Mouse (Mus musculus) left cerebral cortex, postnatal 10 days (tissue): ENCODE measurements around the gene N4bp2l1. TPM values are rescaled to one million over a fixed set of nuclear protein-coding genes. Genes with fewer than 3 reads are reported as not detected.

Experiments
- DNase-seq, 2 experiments: peaks; one replicate each; pipeline ENCODE4 v3.0.0; 2021 to 2022; ENCODE audit warnings: low spot score in 2 of 2, mixed read lengths in 1 of 2; ENCODE audit errors: extremely low spot score in 1 of 2
- intact Hi-C: fragments of 180-260 bp; cut with DNase I; formaldehyde crosslinking; loops from one replicate; pipeline ENCODE4 v1.15.1; 2025
- total RNA-seq, 2 experiments: library from RNA; stranded (reverse); gene quantifications; 2 replicates each; pipeline ENCODE4 v1.2.3; 2021

Gene N4bp2l1
- total RNA-seq, 2 experiments from 2014 or later = 30.7 to 33.6 TPM

DNA sequence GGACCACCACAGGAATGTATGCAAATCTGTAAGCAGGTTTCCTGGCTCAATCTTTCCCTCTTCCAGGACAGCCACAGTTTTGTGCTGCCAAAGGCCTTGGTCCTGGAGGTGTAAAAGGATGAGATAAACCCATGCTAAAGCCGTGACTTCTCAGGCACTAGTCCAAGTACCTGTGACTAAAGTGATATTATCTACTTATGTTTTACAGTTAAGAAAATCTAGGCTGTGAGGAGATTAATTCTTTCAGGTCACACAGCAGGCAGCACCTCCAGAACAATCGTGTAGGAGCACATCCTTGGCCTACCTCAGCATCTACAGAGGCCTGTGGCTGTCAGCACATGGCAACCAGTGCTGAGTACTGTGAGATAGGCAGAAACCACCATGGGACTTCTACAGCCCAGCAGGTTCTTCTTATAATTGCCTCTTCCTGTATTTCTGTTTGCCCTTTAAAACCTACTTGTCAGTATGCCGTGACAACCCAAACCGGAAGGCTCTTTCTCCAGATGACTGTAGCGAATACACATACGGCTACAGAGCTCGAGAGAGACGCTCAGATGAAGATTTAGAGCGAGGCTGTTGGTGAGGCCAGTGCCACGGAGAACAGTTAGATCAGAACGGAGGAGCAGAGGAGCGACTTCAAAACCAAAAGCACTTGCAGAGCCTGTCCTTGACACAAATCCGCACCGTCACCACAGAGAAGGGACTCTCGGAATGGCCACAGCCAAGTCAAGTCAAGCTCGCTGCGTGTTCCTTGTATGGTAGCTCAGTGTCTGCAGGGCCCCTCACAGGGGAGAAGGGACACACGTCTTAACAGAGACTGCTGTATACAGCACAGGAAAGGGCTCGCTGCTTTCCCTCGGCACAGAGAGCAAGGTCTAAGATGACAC, 3.8 kb upstream of the N4bp2l1 start:
- intact Hi-C loops = no loop called here
- DNase-seq = no peak

DNA sequence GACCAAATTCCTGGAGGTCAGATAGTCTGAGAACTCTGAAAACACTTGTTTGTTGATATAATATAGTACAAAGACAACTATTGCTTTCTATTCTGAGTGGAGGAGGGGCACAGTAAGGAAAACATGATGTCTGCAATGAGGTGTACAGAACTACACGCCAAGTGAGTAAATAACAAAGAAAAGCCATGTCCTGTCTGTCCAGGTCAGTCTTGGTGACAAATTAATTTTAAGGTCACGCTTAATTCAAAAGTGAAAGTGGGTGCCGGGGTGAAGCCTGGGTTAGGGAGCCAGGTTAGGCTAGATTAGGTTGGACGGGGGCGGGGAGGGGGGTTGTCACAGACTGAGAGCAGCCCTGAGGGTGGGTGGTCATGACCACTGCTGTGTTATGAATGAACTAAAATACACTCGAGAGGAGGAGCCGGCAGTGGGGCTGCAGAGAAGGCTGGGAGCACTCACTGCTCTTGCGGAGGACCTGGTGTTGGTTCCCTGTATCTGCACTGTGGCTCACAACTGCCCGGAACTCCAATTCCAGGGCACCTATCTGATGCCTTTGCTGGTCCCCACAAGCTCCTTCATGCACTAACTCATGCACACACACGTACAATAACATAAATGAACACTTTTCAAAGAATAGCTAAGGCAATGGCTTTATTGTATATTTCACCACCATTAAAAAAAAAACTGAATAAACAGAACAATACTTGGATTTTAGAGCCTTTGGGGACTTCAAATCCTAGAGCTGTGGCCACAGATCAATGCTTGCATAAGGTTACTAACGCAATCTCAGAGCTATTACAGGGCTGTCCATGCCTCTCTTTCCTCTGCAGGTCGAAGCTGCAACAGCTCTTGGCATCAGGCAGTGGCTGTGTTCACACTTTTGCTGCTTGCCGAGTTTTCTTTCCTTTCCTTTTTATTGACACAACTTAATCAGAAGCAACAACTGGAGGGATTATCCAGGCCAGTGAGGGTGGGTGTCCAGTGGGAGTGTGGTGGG, 2.6 kb upstream of the N4bp2l1 start:
- no peak for DNase-seq
- intact Hi-C loops = no loop called here

DNA sequence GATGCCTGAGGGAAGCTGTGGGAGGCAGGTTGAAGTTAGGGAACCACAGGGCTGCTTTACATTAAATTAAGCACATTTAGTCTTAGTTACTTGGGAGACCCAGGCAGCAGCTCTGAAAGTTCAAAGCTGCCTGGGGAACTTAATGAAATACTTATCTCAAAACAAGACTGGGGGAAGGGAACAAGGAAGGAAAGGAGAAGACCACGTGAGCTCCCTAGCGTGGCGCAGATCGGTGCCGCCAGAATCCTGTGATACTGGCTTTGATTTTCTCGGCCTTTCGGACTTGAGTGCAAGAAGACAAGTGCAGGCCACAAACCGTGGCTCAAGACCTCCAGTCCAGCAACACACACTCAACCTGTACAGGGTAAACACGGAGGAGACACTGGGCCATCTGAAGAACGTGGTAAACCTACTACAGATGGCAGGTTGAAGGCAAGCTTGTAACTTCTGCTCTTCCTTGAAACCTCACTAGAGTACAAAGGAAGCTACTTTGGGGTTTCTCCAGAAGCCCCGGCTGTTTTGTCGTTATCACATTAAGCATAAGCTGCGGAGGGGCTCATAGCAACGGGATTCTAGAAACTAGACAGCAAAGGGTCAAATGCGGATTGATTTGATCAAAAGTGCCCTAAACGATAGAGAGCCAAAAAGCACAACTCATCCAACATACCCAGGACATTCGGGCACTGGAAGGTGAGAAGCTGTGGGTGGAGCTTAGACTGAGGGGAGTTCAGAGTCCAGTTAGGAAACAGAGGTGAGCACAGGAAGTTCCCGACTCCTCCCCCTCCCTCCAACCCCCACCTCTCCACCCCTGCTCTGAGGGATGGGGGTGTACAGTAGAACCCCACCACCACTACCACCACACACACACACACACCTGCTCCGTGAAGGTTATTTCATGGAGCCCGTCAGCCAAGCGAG, 1.5 kb upstream of the N4bp2l1 start:
- intact Hi-C loops = no loop called here
- DNase-seq = no peak

DNA sequence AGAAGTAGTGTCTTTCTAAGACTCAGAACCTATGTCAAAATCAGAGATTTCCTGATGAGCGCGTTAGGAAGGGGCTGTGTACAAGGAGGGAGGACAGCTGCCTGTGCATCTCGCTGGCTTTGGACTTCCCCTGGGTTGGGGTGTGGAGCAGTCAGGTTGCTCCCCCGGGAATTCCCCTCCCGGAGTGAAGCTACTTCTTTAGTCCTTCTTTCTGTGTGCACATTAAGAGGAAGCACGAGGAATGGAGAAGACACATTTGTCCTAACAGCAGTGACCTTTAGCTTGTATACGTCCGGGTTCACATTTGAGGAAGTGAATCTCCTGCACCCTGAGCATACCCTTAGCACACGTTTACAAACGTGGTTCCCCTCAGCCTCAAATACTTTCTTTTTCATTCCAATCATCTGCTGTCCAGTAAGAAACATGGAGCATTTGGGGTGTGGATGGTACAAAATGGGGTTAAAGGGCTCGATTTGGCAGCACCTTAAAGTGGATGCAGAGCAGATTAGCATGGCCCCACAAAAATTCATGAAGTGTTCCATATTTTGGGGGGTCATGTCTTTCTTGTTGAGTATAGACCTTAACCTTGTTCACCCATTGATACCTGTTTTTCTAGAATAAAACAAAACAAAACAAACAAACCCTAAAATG, 1.5 kb downstream of the N4bp2l1 start:
- intact Hi-C loops = no loop called here
- DNase-seq = no peak

DNA sequence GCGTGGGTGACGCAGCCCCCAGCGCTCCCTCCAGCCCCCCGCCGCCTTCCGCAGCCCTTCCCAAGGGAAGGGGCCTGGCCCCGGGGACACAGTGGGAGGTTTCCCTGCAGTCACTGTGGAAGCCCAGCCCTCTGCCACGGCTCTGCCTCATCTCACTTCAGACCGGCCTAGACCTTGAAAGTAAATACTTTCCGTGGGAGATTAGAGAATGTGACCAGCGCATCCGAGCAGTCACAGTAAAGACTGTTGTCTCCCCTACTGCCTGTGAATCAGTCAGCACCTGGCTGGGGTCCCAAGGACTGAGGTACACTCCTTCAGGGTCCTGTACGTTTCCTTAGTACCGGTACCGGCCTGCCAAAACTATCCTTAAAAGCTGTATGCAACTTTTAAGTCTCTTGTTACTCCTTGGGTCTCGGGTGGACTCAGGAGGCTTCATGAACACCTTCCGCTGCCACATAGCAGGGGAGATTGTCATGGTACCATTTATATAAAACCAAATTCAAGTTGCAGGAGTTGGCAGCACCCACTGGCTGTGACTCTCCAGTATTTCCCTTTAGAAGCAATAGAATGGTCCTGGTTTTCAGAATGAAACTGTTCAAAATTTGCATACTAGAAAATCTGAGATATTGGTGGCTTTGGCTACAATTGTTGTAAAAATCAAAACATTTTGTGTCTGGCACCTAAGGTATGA, 2.2 kb downstream of the N4bp2l1 start:
- peak in 1 of 2 experiments; percentile 65 for DNase-seq
- intact Hi-C loops = no loop called here

DNA sequence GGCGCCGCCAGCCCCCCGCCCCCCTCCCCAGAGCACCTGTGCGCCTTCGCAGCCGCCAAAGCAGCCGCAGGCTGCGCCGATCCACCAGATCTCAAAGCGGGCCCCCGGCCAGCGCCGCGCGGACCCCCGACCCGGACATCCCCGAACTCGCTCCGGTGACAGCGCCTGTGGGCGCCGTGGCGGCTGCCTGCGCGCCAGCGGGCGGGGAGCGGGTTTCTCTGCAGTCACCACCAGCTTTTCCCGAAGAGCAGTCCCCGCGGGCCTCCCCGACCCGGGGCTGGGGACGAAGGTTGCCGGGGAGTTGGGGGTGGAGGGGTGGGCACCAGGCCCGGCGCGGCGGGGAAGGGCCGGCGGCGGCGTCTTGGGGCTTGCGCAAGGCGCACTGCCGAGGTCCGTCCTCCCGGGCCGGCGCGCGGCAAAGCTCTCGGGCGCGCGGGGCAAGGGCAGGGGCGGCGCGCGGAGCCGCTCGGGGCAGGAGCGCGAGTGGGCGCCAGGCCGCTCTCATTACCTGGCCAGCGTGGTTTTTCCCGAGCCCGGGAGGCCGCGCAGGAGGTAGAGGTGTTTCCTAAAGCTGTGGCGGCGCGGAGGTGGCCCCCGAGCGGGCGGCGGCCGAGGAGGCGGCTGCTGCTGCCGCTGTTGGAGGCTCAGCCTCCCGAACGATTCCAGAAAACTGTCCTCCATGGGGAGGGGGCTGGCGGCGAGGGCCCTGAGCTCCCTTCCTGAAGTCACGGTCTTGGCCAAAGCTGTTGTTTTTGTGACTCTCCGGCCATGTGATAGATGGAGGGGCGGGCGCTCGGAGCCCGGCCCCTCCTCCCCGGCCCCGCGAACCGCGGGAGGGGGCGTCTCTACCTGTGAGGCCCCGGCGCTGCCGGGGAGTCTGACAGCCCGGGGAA, 3.0 kb downstream of the N4bp2l1 start:
- DNase-seq = peak; percentile 38 to 66
- intact Hi-C loops = no loop called here

DNA sequence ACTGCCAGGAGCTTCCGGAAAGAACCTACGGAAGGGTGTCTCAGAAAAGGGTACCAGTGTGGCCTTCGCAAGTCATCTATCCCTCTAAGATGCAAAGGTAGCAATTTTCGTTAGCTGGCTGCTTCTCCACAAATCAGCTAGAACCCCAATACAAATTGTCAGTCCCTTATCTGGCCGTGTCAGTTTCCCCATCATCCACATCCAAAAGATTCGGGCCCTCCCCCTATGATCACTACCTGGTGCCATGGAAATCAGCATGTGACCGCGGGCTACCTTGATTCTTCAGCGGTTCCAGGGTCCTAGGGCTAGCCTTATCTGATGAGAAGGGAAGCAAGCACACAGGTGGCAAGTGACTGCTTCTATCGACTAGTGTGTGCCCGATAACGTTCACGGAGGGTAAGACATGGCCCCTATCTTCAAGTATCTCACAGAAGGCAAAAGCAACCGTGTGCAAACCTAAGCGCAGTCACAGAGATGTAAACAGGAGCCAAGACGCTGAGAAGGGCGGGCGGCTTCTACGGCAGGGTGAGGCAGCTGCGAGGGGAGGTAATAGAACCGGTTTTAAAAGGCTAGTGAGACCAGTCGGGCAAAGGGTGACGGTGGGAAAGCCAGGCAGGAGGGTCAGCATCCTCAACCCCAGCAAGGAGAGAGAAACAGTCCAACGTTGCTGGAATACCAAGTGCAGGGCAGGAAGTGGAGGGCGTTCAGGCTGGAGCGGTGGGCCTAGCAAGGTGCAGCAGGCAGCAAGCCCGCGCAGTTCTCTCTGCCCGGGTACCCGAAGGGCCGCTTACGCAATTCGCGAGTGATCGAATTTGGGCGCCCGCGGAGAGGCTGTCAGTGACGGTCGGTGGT, 3.9 kb downstream of the N4bp2l1 start:
- intact Hi-C loops = no loop called here
- no peak for DNase-seq

DNA sequence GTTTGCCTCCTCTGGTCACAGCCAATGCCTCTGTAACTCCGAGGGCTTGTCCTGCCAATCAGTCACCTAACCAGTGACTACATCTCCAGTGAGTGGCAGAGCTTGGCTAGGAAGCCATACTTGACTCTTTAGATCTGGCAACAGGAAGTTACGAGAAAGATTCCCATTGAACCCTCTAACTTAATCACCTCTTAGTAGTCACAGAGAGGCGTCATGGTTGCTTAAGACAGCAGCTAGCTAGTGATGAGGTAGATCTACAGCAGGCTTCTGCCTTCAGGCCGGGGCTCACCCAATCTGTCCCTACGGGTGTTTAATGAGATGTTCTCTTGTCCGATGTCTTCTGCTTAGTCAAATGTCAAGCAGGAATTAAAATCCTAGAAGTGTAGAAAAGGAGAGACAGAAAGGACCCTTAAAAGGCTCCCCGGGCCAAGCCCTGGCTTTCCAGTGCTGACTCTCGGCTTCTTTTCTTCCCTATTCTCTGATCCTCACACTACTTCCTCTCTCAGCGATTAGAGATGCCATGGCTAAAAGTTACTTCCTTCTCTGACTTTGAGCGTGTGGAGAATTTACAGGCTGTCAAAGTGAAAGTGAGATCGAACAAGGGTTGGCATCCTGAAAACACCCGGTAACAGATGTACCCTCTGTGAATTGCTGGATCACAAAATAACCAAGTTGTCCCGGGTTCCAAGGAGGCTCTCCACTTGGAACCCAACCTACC, 4.6 kb downstream of the N4bp2l1 start:
- no peak for DNase-seq
- intact Hi-C loops = no loop called here

DNA sequence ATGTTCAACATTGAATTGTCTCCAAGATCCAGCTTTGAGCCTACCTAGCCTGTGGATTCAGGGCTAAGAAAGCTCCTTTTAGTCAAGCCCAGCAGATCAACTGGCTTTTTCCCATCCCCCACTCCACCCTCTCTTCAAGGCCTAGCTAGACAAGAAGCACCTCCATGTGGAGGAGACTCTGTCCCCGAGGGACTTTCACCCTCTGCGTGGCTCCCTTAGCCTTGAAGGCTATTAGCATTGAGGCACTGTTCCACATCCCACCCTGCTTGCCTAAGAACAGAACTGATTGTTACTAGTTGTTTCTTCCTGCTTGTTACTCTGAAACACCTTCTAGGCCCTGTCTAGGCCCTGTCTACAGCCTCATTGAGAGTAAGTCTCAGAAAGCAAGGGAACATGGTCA, 7.0 kb downstream of the N4bp2l1 start:
- intact Hi-C loops = no loop called here
- no peak for DNase-seq

DNA sequence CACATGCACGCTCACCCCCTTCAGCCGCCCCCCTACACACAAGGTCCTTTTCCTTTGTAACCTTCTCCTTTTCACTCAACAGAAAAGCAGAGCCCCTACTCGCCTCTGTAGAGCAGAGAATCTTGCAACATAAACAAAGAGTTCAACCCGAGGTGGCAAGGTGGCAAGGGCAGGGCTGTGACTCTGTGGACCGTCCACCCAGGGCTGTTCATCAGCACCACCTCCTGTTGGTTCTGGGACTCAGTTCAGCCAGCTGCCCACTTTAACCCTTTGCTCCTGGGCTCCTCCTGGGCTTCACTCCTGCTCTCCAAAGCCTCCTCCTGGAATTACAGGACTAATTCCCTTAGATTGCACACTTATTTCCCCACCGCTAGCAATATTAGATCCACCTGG, 12.7 kb downstream of the N4bp2l1 start:
- intact Hi-C loops = no loop called here
- no peak for DNase-seq

DNA sequence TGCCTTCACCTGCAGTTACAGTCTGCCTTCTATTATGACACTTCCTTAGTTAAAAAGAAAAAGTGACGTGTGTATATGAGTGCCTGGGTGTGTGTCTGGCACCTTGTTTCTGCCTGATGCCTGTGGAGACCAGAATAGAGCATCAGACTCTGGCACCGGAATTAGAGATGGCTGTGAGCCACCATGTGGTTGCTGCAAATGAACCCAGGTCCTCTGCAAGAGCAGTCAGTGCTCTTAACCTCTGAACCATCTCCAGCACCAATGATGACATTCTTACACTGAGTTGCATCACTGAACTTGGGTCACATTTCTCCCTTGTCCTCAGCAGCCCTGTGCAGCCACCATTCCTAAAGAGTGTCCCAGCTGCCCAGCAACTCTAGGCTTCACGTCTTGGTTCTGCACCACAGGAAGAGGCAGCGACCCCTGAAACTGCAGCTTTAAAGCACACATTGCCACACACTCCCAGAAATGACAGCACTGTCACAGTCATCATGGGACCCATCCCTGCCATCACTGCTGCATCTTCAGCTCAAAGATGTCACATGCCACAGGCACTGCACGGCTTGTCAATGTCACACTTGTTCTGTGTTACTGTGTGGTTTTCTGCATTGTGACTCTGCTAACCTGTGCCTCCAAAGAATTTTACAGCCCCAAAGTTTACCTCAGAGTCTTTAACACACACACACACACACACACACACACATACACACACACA, 13.2 kb downstream of the N4bp2l1 start:
- intact Hi-C loops = no loop called here
- DNase-seq = no peak

DNA sequence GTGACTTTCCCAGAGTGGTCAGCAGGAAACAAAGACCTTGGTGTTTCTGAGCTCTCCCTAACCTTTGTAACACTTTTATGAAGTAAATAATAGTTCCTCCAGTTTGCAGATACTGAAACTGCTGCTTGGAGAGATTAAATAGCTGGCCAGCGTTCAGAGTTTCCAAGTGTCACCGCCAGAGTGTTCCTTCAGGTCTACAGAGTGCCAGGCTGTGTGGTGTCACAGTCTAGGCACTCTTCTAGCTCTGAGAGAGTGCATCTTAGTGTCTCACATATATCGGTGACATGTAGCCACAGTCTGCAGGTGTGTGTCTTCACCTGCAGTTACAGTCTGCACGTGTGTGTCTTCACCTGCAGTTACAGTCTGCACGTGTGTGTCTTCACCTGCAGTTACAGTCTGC, 13.8 kb downstream of the N4bp2l1 start:
- intact Hi-C loops = no loop called here
- no peak for DNase-seq

DNA sequence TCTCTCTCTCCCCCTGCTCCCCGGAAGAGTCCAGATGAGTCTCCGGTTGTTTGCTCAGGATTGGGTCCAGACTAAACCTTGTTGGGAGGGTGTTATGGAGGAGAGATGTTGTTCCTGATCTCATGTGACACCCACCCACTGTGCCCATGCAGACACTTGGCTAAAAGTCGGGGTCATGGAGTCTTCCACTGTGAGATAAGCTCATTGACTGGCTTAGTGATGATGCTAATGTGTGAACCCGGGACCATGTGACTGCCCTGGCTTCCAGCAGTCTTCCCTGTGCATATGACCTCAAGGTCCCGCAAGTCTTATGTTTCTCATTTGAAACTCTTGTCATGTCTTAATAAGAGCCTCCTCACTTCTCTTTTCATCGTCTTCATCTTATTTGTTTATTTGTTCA, 15.8 kb downstream of the N4bp2l1 start:
- no peak for DNase-seq
- intact Hi-C loops = no loop called here

DNA sequence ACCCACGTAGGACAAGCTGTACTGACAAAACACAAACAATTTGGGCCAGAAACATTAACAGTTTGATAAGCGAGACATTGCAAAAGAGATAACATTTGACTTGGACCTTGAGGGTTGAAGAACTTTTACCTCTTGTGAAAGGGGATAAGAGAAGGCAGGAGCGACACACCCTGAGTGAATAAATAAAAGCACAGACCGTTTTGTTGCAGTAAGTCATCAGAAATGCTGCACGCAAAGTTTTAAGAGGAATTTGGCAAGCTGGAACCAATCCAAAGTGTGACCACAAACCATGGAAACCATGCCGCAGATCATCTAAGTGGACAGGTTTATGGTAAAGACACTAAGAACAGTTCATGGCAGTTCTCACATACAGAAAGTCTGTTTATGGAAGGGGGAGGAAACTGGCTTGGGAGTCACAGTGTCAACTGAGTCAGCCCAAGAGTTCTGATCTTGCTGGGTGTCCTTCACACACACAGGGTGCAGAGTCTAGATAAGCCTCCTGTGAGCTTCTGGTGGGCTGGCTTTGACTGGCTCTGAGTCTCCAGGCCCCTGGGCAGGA, 18.3 kb downstream of the N4bp2l1 start:
- no peak for DNase-seq
- intact Hi-C loops = no loop called here

DNA sequence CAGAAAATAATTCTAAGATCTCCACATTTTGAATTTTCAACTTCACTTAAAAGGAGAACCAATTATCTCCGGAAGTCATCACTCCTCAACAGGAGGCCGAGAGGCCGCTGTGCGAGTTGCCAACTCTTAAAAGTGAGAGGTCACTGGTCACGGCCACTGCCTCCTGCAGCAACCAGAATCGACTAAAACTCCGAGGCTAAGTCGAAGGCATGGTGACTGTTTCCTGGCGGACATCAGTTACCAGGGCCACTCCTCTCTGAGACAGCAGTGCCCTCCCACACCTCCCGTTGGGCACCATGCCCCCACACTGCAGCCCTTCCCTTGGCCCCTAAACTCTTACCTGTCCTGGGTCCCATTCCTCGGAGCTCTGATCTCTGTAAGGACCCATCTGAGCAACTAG, 20.2 kb downstream of the N4bp2l1 start:
- intact Hi-C loops = no loop called here
- no peak for DNase-seq
